Mouse (Mus musculus) neural tube, embryonic 13.5 days (tissue): Measurements from ENCODE around the gene Agtpbp1. TPM values are rescaled to one million over a fixed set of nuclear protein-coding genes. Genes with fewer than 3 reads are reported as not detected.

Source experiments
- ATAC-seq: fragments of 200-750 bp; cut with Nextera tagmentation; 2 replicates; pipeline ENCODE4 v1.8.0; 2017; ENCODE audit warnings: low read depth, mild to moderate bottlenecking, moderate TSS enrichment, moderate library complexity
- H3K27ac ChIP-seq: fragments of 300-500 bp; sonication (generic); replicated peaks from 2 replicates; pipeline ENCODE4 v1.5.1; 2015; ENCODE audit warnings: moderate library complexity, mild to moderate bottlenecking, inconsistent platforms
- H3K27me3 ChIP-seq: fragments of 300-500 bp; sonication (generic); 2 replicates; pipeline ENCODE4 v1.6.1; 2015; ENCODE audit warnings: mild to moderate bottlenecking, inconsistent platforms
- H3K36me3 ChIP-seq: fragments of 300-500 bp; sonication (generic); 2 replicates; pipeline ENCODE4 v1.6.1; 2015; ENCODE audit warnings: mild to moderate bottlenecking, inconsistent platforms
- H3K4me1 ChIP-seq: fragments of 300-500 bp; sonication (generic); replicated peaks from 2 replicates; pipeline ENCODE4 v1.6.1; 2015; ENCODE audit warnings: inconsistent platforms
- H3K4me2 ChIP-seq: fragments of 300-500 bp; sonication (generic); 2 replicates; pipeline ENCODE4 v1.6.1; 2015; ENCODE audit warnings: inconsistent platforms, mild to moderate bottlenecking, moderate library complexity
- H3K4me3 ChIP-seq: fragments of 300-500 bp; sonication (generic); 2 replicates; pipeline ENCODE4 v1.5.1; 2015; ENCODE audit warnings: mild to moderate bottlenecking, inconsistent platforms
- H3K9ac ChIP-seq: fragments of 300-500 bp; sonication (generic); 2 replicates; pipeline ENCODE4 v1.6.1; 2015; ENCODE audit warnings: moderate library complexity, mild to moderate bottlenecking, inconsistent platforms
- H3K9me3 ChIP-seq: fragments of 300-500 bp; sonication (generic); 2 replicates; pipeline ENCODE4 v1.6.1; 2016; ENCODE audit warnings: inconsistent platforms
- WGBS: fragments of 180-500 bp; shearing (Covaris S2); methylation state at CpG from one replicate; pipeline ENCODE4 v1.1.7; 2015; 5-methylcytosine and 5-hydroxymethylcytosine counted together
- polyA plus RNA-seq: library from polyadenylated mRNA; unstranded; fragments of >200 nt; fragmentation: Nextera tagmentation; extraction: Ambion mirVana; gene quantifications from 2 replicates; pipeline ENCODE4 v1.2.1, GENCODE M21; 2015

Agtpbp1 gene
- polyA plus RNA-seq, 1 experiment from 2014 or later = 64.8 TPM

GRCm38 (mm10) chr13:59547716-59548115 is 37.3 kb downstream of the Agtpbp1 start:
- Histone ChIP-seq H3K27me3 (no peaks in the 10 kb centered on the region), H3K4me1 (peaks cover 40% of the 10 kb centered on the region), H3K27ac (no peak overlapping the region), H3K36me3 (no peaks in the 10 kb centered on the region), H3K4me2 (no peak overlapping the region), H3K9me3 (no peaks in the 10 kb centered on the region), H3K4me3 (no peak overlapping the region), H3K9ac (no peak overlapping the region)
- no peak for ATAC-seq
- WGBS = 66% methylated on average over 4 of the region's 4 CpGs

GRCm38 (mm10) chr13:59547091-59547490 is 37.9 kb downstream of the Agtpbp1 start:
- ATAC-seq = no peak
- Histone ChIP-seq H3K4me3 (no peak overlapping the region), H3K27ac (no peak overlapping the region), H3K9ac (no peak overlapping the region), H3K27me3 (no peaks in the 10 kb centered on the region), H3K36me3 (no peaks in the 10 kb centered on the region), H3K4me2 (no peak overlapping the region), H3K9me3 (no peaks in the 10 kb centered on the region), H3K4me1 (peaks cover 36% of the 10 kb centered on the region)
- 60% methylated on average over 2 of the region's 2 CpGs for WGBS

- Histone ChIP-seq H3K27ac (no peak overlapping the region), H3K4me3 (no peak overlapping the region), H3K36me3 (no peaks in the 10 kb centered on the region), H3K4me2 (no peak overlapping the region), H3K4me1 (peaks cover 23% of the 10 kb centered on the region), H3K27me3 (no peaks in the 10 kb centered on the region), H3K9me3 (no peaks in the 10 kb centered on the region), H3K9ac (no peak overlapping the region)
- ATAC-seq = no peak
- 95% methylated on average over 10 of the region's 10 CpGs for WGBS
Observed at GRCm38 (mm10) chr13:59542411-59542810, 42.6 kb downstream of the Agtpbp1 start.

GRCm38 (mm10) chr13:59540030-59540429 is 45.0 kb downstream of the Agtpbp1 start:
- H3K36me3 ChIP-seq = peaks cover 5% of the 10 kb centered on the region; the same call in 1 of the 2 replicates
- no peak overlapping the region for H3K9ac ChIP-seq
- no peaks in the 10 kb centered on the region for H3K9me3 ChIP-seq
- no peak overlapping the region for H3K4me3 ChIP-seq
- H3K27me3 ChIP-seq = no peaks in the 10 kb centered on the region
- 0 out of 2 replicates have a peak, but pooled peaks cover 8% of the 10 kb centered on the region for H3K4me1 ChIP-seq
- no peak overlapping the region for H3K4me2 ChIP-seq
- WGBS = 94% methylated on average over 5 of the region's 5 CpGs
- no peak overlapping the region for H3K27ac ChIP-seq
- ATAC-seq = no peak

- Histone ChIP-seq H3K27ac (no peak overlapping the region), H3K9me3 (no peaks in the 10 kb centered on the region), H3K27me3 (no peaks in the 10 kb centered on the region), H3K9ac (no peak overlapping the region), H3K4me3 (no peak overlapping the region), H3K36me3 (peaks cover 8% of the 10 kb centered on the region; the same call in 1 of the 2 replicates), H3K4me2 (no peak overlapping the region), H3K4me1 (no peaks in the 10 kb centered on the region)
- ATAC-seq = no peak
- 94% methylated on average over 5 of the region's 5 CpGs for WGBS
Observed at GRCm38 (mm10) chr13:59538661-59539060, 46.4 kb downstream of the Agtpbp1 start.

- WGBS = 83% methylated on average over 2 of the region's 2 CpGs
- Histone ChIP-seq H3K4me2 (no peak overlapping the region), H3K27me3 (no peaks in the 10 kb centered on the region), H3K9ac (no peak overlapping the region), H3K36me3 (peaks cover 21% of the 10 kb centered on the region), H3K27ac (no peak overlapping the region), H3K4me3 (no peak overlapping the region), H3K4me1 (no peaks in the 10 kb centered on the region), H3K9me3 (no peaks in the 10 kb centered on the region)
- no peak for ATAC-seq
Observed at GRCm38 (mm10) chr13:59536631-59537030, 48.4 kb downstream of the Agtpbp1 start.

- no peak overlapping the region for H3K4me3 ChIP-seq
- no peak overlapping the region for H3K4me2 ChIP-seq
- no peaks in the 10 kb centered on the region for H3K4me1 ChIP-seq
- H3K9me3 ChIP-seq = no peaks in the 10 kb centered on the region
- H3K27ac ChIP-seq = no peak overlapping the region
- 92% methylated on average over 6 of the region's 6 CpGs for WGBS
- ATAC-seq = no peak
- peaks cover 29% of the 10 kb centered on the region for H3K36me3 ChIP-seq
- no peaks in the 10 kb centered on the region for H3K27me3 ChIP-seq
- no peak overlapping the region for H3K9ac ChIP-seq
Observed at GRCm38 (mm10) chr13:59535746-59536145, 49.3 kb downstream of the Agtpbp1 start.

GRCm38 (mm10) chr13:59534301-59534700 is 50.7 kb downstream of the Agtpbp1 start:
- Histone ChIP-seq H3K27me3 (no peaks in the 10 kb centered on the region), H3K4me1 (no peaks in the 10 kb centered on the region), H3K9ac (no peak overlapping the region), H3K4me3 (no peak overlapping the region), H3K9me3 (no peaks in the 10 kb centered on the region), H3K36me3 (peaks cover 34% of the 10 kb centered on the region), H3K4me2 (no peak overlapping the region), H3K27ac (no peak overlapping the region)
- ATAC-seq = no peak
- 76% methylated on average over 4 of the region's 4 CpGs for WGBS

- no peak overlapping the region for H3K4me3 ChIP-seq
- no peak overlapping the region for H3K4me2 ChIP-seq
- H3K9ac ChIP-seq = no peak overlapping the region
- H3K4me1 ChIP-seq = no peaks in the 10 kb centered on the region
- no peak overlapping the region for H3K27ac ChIP-seq
- WGBS = 89% methylated on average over 6 of the region's 6 CpGs
- H3K9me3 ChIP-seq = no peaks in the 10 kb centered on the region
- H3K36me3 ChIP-seq = peaks cover 37% of the 10 kb centered on the region
- ATAC-seq = no peak
- H3K27me3 ChIP-seq = no peaks in the 10 kb centered on the region
Observed at GRCm38 (mm10) chr13:59533331-59533730, 51.7 kb downstream of the Agtpbp1 start.

GRCm38 (mm10) chr13:59531203-59531602 is 53.8 kb downstream of the Agtpbp1 start:
- WGBS = 65% methylated on average over 2 of the region's 2 CpGs

GRCm38 (mm10) chr13:59530491-59530890 is 54.5 kb downstream of the Agtpbp1 start:
- Histone ChIP-seq H3K4me2 (no peak overlapping the region), H3K27ac (no peak overlapping the region), H3K9ac (no peak overlapping the region), H3K4me3 (no peak overlapping the region), H3K27me3 (no peaks in the 10 kb centered on the region), H3K36me3 (peaks cover 56% of the 10 kb centered on the region), H3K9me3 (no peaks in the 10 kb centered on the region), H3K4me1 (no peaks in the 10 kb centered on the region)
- no peak for ATAC-seq
- WGBS = 94% methylated on average over 8 of the region's 8 CpGs

More at GRCm38 (mm10) chr13:59531203-59531602, 53.8 kb downstream of the Agtpbp1 start:
- Histone ChIP-seq H3K9ac (no peak overlapping the region), H3K9me3 (no peaks in the 10 kb centered on the region), H3K4me2 (no peak overlapping the region), H3K27me3 (no peaks in the 10 kb centered on the region), H3K4me1 (no peaks in the 10 kb centered on the region), H3K4me3 (no peak overlapping the region), H3K36me3 (peaks cover 58% of the 10 kb centered on the region), H3K27ac (no peak overlapping the region)
- ATAC-seq = no peak

- Histone ChIP-seq H3K4me3 (no peak overlapping the region), H3K27ac (no peak overlapping the region), H3K4me1 (no peaks in the 10 kb centered on the region), H3K4me2 (no peak overlapping the region), H3K36me3 (peaks cover 26% of the 10 kb centered on the region), H3K9ac (no peak overlapping the region), H3K9me3 (no peaks in the 10 kb centered on the region), H3K27me3 (no peaks in the 10 kb centered on the region)
- 78% methylated on average over 11 of the region's 11 CpGs for WGBS
- ATAC-seq = no peak
Observed at GRCm38 (mm10) chr13:59521271-59522064, 63.6 kb downstream of the Agtpbp1 start.

GRCm38 (mm10) chr13:59520834-59521233 is 64.2 kb downstream of the Agtpbp1 start:
- WGBS = 92% methylated on average over 2 of the region's 2 CpGs

More at GRCm38 (mm10) chr13:59520834-59521233, 64.2 kb downstream of the Agtpbp1 start:
- H3K9ac ChIP-seq = no peak overlapping the region
- H3K27me3 ChIP-seq = no peaks in the 10 kb centered on the region
- H3K27ac ChIP-seq = no peak overlapping the region
- no peaks in the 10 kb centered on the region for H3K4me1 ChIP-seq
- no peak for ATAC-seq
- no peak overlapping the region for H3K4me3 ChIP-seq
- no peak overlapping the region for H3K4me2 ChIP-seq
- no peaks in the 10 kb centered on the region for H3K9me3 ChIP-seq
- peaks cover 24% of the 10 kb centered on the region for H3K36me3 ChIP-seq
